ENCODE assay signal across 8 mouse cellular contexts in the genomic region with DNA sequence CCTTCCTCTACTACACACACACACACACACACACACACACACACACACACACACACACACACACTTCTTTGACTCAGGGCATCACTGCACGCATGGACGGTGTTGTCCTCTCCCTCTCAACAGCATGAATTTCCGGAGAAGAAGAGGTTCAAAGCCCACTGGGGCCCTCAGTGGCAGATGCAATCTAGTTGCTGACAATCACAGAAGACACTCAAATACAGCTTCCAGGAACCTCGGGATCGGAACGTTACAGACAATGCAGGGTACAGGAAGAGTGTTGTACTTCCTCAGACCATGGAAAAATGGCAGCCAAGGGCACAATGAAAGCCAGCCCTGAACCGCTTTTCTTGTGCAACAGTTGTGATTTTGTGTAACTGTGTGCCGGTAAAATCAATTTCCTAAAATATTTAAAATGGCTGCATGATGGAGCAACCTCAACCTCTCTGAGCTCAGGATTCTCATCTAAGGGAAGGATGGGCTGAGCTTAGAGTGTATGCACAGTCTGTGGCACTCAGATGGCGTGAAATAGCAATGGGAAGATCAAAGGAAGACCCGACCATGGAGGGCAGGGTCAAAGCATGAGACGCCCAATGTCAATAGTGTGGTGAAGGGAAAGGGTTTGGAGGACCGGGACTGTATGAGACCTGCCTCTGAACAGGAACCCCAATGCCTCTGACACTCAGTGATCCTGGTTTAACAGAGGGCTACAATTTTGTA. TPM values are rescaled to one million over a fixed set of nuclear protein-coding genes. Genes with fewer than 3 reads are reported as not detected.
DNase-seq lines count a peak whose midpoint lies in the region; ATAC-seq and TF ChIP-seq lines count a peak whose summit lies in the region.

No protein-coding gene starts in this region.

- DNase-seq in layer of hippocampus, adult 2 months (ENCODE audit: low spot score in 2 of 2): no peak
- no peak for DNase-seq in layer of hippocampus, adult 18-20 months (ENCODE audit: low spot score in 2 of 2)
- peak; percentile 41 for DNase-seq in naive thymus-derived CD4-positive, alpha-beta T cell, adult 2 months (ENCODE audit: low read depth)
- DNase-seq in retina, embryonic 14.5 days (ENCODE audit: low spot score): no peak
- DNase-seq in gastrocnemius, postnatal 36 days: no peak
- no peak for DNase-seq in right cerebral cortex, adult 2 months (ENCODE audit: low spot score in 2 of 2)

- no peak overlapping the region for H3K4me3 ChIP-seq in layer of hippocampus, adult 2 months
- no peak overlapping the region for H3K4me3 ChIP-seq in heart, embryonic 11.5 days (ENCODE audit: low read depth, low read length)
- no peak overlapping the region for H3K4me3 ChIP-seq in limb, embryonic 15.5 days

- H3K27me3 ChIP-seq in heart, embryonic 11.5 days (ENCODE audit: control insufficient read depth, insufficient read depth, low read length): no peaks in the 10 kb centered on the region
- no peaks in the 10 kb centered on the region for H3K27me3 ChIP-seq in limb, embryonic 15.5 days

- peak overlapping the region; percentile 16; the same call in 1 of the 2 replicates for H3K9ac ChIP-seq in heart, embryonic 11.5 days (ENCODE audit: low read depth, low read length)
- no peak overlapping the region for H3K9ac ChIP-seq in limb, embryonic 15.5 days

- H3K4me2 ChIP-seq in heart, embryonic 11.5 days: peak overlapping the region; percentile 42
- peak overlapping the region; percentile 31; the same call in 1 of the 2 replicates for H3K4me2 ChIP-seq in limb, embryonic 15.5 days

- H3K36me3 ChIP-seq in heart, embryonic 11.5 days (ENCODE audit: control insufficient read depth, insufficient read depth, low read length): no peaks in the 10 kb centered on the region
- H3K36me3 ChIP-seq in limb, embryonic 15.5 days: no peaks in the 10 kb centered on the region

- ATAC-seq in heart, embryonic 11.5 days (replicated peaks; ENCODE audit: insufficient number of reproducible peaks, low FRiP score, low TSS enrichment): peak; percentile 46; the same call in 1 of the 2 replicates
- ATAC-seq in limb, embryonic 15.5 days (ENCODE audit: insufficient number of reproducible peaks, low FRiP score, low TSS enrichment, low read depth): 0 out of 2 replicates have a peak, but pooled peaks have one; percentile 24

- TF ChIP-seq CTCF in layer of hippocampus, adult 2 months (conservative IDR thresholded peaks at IDR 0.05): no peak

- H3K9me3 ChIP-seq in heart, embryonic 11.5 days (replicated peaks; ENCODE audit: control insufficient read depth, low read length): no peaks in the 10 kb centered on the region
- H3K9me3 ChIP-seq in limb, embryonic 15.5 days: no peaks in the 10 kb centered on the region

- intact Hi-C loops in gastrocnemius, postnatal 36 days (cut with DNase I): no loop called here

- peaks cover 13% of the 10 kb centered on the region; the same call in 1 of the 2 replicates for H3K4me1 ChIP-seq in heart, embryonic 11.5 days (ENCODE audit: control insufficient read depth, insufficient read depth, low read length)
- peaks cover 14% of the 10 kb centered on the region for H3K4me1 ChIP-seq in limb, embryonic 15.5 days

- WGBS in heart, embryonic 11.5 days (ENCODE audit: insufficient replicate concordance): 59% methylated on average over 12 of the region's 12 CpGs
- WGBS in limb, embryonic 15.5 days: 67% methylated on average over 12 of the region's 12 CpGs

- peak overlapping the region; percentile 73 for H3K27ac ChIP-seq in layer of hippocampus, adult 2 months
- H3K27ac ChIP-seq in heart, embryonic 11.5 days (ENCODE audit: low read depth, low read length): peak overlapping the region; percentile 41; the same call in 1 of the 2 replicates
- peak overlapping the region; percentile 40; the same call in 1 of the 2 replicates for H3K27ac ChIP-seq in limb, embryonic 15.5 days

RNA-seq across cellular contexts. Expression of a gene that starts 33.3 kb away (rescaled TPM):
- 10 to 100 TPM; 30.1 to 31.9 TPM for total RNA-seq in layer of hippocampus, adult 2 months (2021)
- 10 to 100 TPM; 23.6 to 25.4 TPM for total RNA-seq in layer of hippocampus, adult 18-20 months (2021)
- polyA plus RNA-seq in heart, embryonic 11.5 days (2014; fragmentation: Nextera tagmentation; extraction: Ambion mirVana): 14.5 and 16.2 TPM in 2 replicates
- polyA plus RNA-seq in limb, embryonic 15.5 days (2015; fragmentation: Nextera tagmentation; extraction: Ambion mirVana): 22.5 and 27.5 TPM in 2 replicates
- 1 to 10 TPM; 6.7 to 7.2 TPM for total RNA-seq in gastrocnemius, postnatal 36 days (2021)
